ENCODE assay signal across 14 mouse cellular contexts in the genomic region with DNA sequence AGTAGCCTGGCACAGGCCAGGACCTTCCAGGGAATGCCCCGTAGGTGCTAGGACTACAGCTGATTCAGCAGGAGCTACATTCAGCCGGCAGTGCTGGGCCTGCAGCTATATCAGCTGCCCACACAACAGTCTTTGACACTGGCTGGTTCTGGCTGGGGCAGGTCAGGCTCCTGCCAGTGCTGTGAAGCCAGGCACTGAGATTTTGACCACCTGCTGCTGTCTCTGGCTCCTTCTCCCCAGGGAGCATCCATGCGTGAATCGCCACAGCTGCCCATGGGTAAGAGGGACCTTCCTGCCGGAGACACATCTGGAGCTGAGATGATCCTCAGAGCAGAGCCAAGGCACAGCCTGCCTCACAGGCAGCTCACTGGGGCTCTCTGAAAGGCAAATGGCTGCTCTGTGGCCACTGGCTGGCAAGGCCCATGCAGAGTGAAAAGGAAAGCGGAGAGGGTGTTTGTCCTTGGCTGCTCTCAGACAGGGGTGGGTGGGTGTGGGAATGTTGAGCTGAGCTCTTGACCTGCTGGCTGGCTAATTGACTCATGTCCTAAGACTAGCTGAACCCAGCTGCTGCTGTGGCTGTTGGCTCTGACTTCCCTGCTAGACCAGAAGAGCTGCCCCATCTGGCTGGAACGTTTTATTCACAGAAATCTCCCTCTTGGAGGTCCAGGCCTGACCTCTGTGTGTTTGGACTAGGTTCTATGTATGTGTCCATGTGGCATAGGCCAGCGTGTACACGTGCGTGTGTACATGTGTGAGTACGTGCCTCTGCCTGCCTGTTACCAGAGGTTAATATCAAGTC.
A peak's percentile ranks its signal among the peaks of the same experiment; 100 is the strongest.
DNase-seq lines count a peak whose midpoint lies in the region; ATAC-seq and TF ChIP-seq lines count a peak whose summit lies in the region.
"Had no signal": no experiment of that assay in that cellular context is flagged by ENCODE, and none has a peak within 500 bp of the region (broad histone marks: within the 10 kb centered on the region; RNA-seq: fewer than 3 reads in every experiment).

No protein-coding gene starts in this region.

- ATAC-seq in forebrain, embryonic 13.5 days = no peak
- no peak for ATAC-seq in liver, postnatal 0 days

- no peak overlapping the region for H3K27ac ChIP-seq in forebrain, embryonic 13.5 days
- H3K27ac ChIP-seq in liver, postnatal 0 days (ENCODE audit: low read depth) = no peak overlapping the region
- H3K27ac ChIP-seq: layer of hippocampus, adult 2 months; liver, embryonic 15.5 days; midbrain, embryonic 12.5 days; stomach, embryonic 15.5 days had no signal

- intact Hi-C loops in heart, postnatal 36 days (cut with DNase I) = no loop called here

- 48% methylated on average over 11 of the region's 11 CpGs for WGBS in lung, adult 2 months
- WGBS in forebrain, embryonic 13.5 days = 68% methylated on average over 11 of the region's 11 CpGs
- WGBS in liver, postnatal 0 days (ENCODE audit: insufficient replicate concordance) = 63% methylated on average over 11 of the region's 11 CpGs

- H3K27me3 ChIP-seq in forebrain, embryonic 13.5 days = no peaks in the 10 kb centered on the region
- H3K27me3 ChIP-seq in liver, postnatal 0 days (ENCODE audit: insufficient read depth, low read length) = no peaks in the 10 kb centered on the region
- H3K27me3 ChIP-seq: liver, embryonic 15.5 days; midbrain, embryonic 12.5 days; stomach, embryonic 15.5 days had no signal

- H3K4me3 ChIP-seq in lung, adult 2 months (replicated peaks; ENCODE audit: extremely low read depth, low read depth, low read length) = no peak overlapping the region
- H3K4me3 ChIP-seq in forebrain, embryonic 13.5 days = no peak overlapping the region
- H3K4me3 ChIP-seq in liver, postnatal 0 days (ENCODE audit: low read depth, low read length) = no peak overlapping the region
- H3K4me3 ChIP-seq: layer of hippocampus, adult 2 months; liver, embryonic 15.5 days; midbrain, embryonic 12.5 days; stomach, embryonic 15.5 days had no signal

- TF ChIP-seq CTCF in lung, adult 2 months (IDR thresholded peaks at IDR 0.05; ENCODE audit: insufficient read depth, low read length) = no peak
- no peak for TF ChIP-seq CTCF in liver, postnatal 0 days (IDR thresholded peaks at IDR 0.05; ENCODE audit: low read depth)

- H3K4me2 ChIP-seq in forebrain, embryonic 13.5 days = no peak overlapping the region
- H3K4me2 ChIP-seq in liver, postnatal 0 days (ENCODE audit: low read depth, low read length) = no peak overlapping the region
- H3K4me2 ChIP-seq: liver, embryonic 15.5 days; midbrain, embryonic 12.5 days; stomach, embryonic 15.5 days had no signal

- no peaks in the 10 kb centered on the region for H3K4me1 ChIP-seq in lung, adult 2 months (ENCODE audit: control insufficient read depth, insufficient read depth, low read length)
- 0 out of 2 replicates have a peak, but pooled peaks cover 3% of the 10 kb centered on the region for H3K4me1 ChIP-seq in forebrain, embryonic 13.5 days
- H3K4me1 ChIP-seq in liver, postnatal 0 days (ENCODE audit: insufficient read depth) = no peaks in the 10 kb centered on the region
- H3K4me1 ChIP-seq: liver, embryonic 15.5 days; stomach, embryonic 15.5 days had no signal

- TF ChIP-seq POLR2A in lung, adult 2 months (IDR thresholded peaks at IDR 0.05; ENCODE audit: borderline replicate concordance, extremely low read depth, low read depth, low read length) = no peak

- no peak overlapping the region for H3K9ac ChIP-seq in forebrain, embryonic 13.5 days
- H3K9ac ChIP-seq in liver, postnatal 0 days (replicated peaks) = no peak overlapping the region
- H3K9ac ChIP-seq: liver, embryonic 15.5 days; midbrain, embryonic 12.5 days; stomach, embryonic 15.5 days had no signal

- no peaks in the 10 kb centered on the region for H3K9me3 ChIP-seq in forebrain, embryonic 13.5 days (replicated peaks)
- no peaks in the 10 kb centered on the region for H3K9me3 ChIP-seq in liver, postnatal 0 days (ENCODE audit: low read length)
- H3K9me3 ChIP-seq: liver, embryonic 15.5 days; midbrain, embryonic 12.5 days; stomach, embryonic 15.5 days had no signal

- TF ChIP-seq EP300 in liver, postnatal 0 days (IDR thresholded peaks at IDR 0.05; ENCODE audit: low read depth) = no peak

- no peaks in the 10 kb centered on the region for H3K36me3 ChIP-seq in forebrain, embryonic 13.5 days (ENCODE audit: poor library complexity, severe bottlenecking)
- no peaks in the 10 kb centered on the region for H3K36me3 ChIP-seq in liver, postnatal 0 days (replicated peaks; ENCODE audit: insufficient read depth, low read length)
- H3K36me3 ChIP-seq: liver, embryonic 15.5 days; midbrain, embryonic 12.5 days; stomach, embryonic 15.5 days had no signal

- DNase-seq in heart, adult 11 months = peak; percentile 98
- no peak for DNase-seq in heart, postnatal 4 days
- peak; percentile 3 for DNase-seq in Muller cell, postnatal 12 days (ENCODE audit: inconsistent ontology term)
- DNase-seq in heart, postnatal 36 days = peak; percentile 13 to 44
- peak; percentile 13 for DNase-seq in lung, adult 2 months
- DNase-seq in liver, postnatal 0 days = no peak
- DNase-seq in c-Kit-positive CD71-positive TER-119-positive erythroid progenitor cells, embryonic 14.5 days (ENCODE audit: low spot score) = no peak
- DNase-seq: right cerebral cortex, postnatal 25 days; thymus, postnatal 36 days had no signal

Comparison
In these comparisons a context has a peak if more than half of its experiments do, and no peak if none do; other contexts are left out.
1. DNase-seq: peak in heart, adult 11 months (single experiment), Muller cell, postnatal 12 days (single experiment), heart, postnatal 36 days (2 of 2) and lung, adult 2 months (single experiment); none in heart, postnatal 4 days (single experiment), liver, postnatal 0 days (single experiment) and c-Kit-positive CD71-positive TER-119-positive erythroid progenitor cells, embryonic 14.5 days (single experiment).